Comparison of ENCODE assay signal across 32 mouse cellular contexts in genomic region chr2:160083674-160084073, GRCm38 (mm10).
"Had no signal": no experiment of that assay in that cellular context is flagged by ENCODE, and none has a peak within 500 bp of the region (broad histone marks: within the 10 kb centered on the region; RNA-seq: fewer than 3 reads in every experiment).

No protein-coding gene starts in this region.

- H3K4me3 ChIP-seq: left cerebral cortex, adult 2 months; limb, embryonic 10.5 days; limb, embryonic 12.5 days; limb, embryonic 13.5 days; limb, embryonic 15.5 days; liver, embryonic 12.5 days; liver, embryonic 13.5 days; liver, embryonic 15.5 days; lung, embryonic 15.5 days; megakaryocyte, embryonic 14.5 days; midbrain, embryonic 10.5 days; midbrain, embryonic 12.5 days; midbrain, embryonic 13.5 days; midbrain, embryonic 15.5 days; myocyte; neural tube, embryonic 12.5 days; neural tube, embryonic 13.5 days had no signal

- H3K9ac ChIP-seq: limb, embryonic 12.5 days; limb, embryonic 13.5 days; limb, embryonic 15.5 days; liver, embryonic 12.5 days; liver, embryonic 13.5 days; liver, embryonic 14.5 days; liver, embryonic 15.5 days; liver, postnatal 0 days; lung, embryonic 14.5 days; lung, embryonic 15.5 days; midbrain, embryonic 12.5 days; midbrain, embryonic 13.5 days; midbrain, embryonic 15.5 days; neural tube, embryonic 12.5 days; neural tube, embryonic 13.5 days had no signal

- ATAC-seq: liver, embryonic 12.5 days; liver, postnatal 0 days; lung, postnatal 0 days; midbrain, embryonic 13.5 days; midbrain, embryonic 15.5 days; midbrain, embryonic 16.5 days had no signal

- H3K27ac ChIP-seq: left cerebral cortex, adult 2 months; limb, embryonic 10.5 days; limb, embryonic 12.5 days; limb, embryonic 13.5 days; limb, embryonic 15.5 days; liver, embryonic 12.5 days; liver, embryonic 13.5 days; liver, embryonic 14.5 days; liver, embryonic 15.5 days; lung, embryonic 15.5 days; macrophage; midbrain, embryonic 10.5 days; midbrain, embryonic 12.5 days; midbrain, embryonic 13.5 days; midbrain, embryonic 15.5 days; neural tube, embryonic 12.5 days; neural tube, embryonic 13.5 days had no signal

- H3K9me3 ChIP-seq: limb, embryonic 10.5 days; limb, embryonic 12.5 days; limb, embryonic 13.5 days; limb, embryonic 15.5 days; liver, embryonic 12.5 days; liver, embryonic 13.5 days; liver, embryonic 15.5 days; lung, embryonic 15.5 days; midbrain, embryonic 10.5 days; midbrain, embryonic 12.5 days; midbrain, embryonic 13.5 days; midbrain, embryonic 15.5 days; neural tube, embryonic 12.5 days; neural tube, embryonic 13.5 days had no signal

- H3K36me3 ChIP-seq: limb, embryonic 10.5 days; limb, embryonic 12.5 days; limb, embryonic 13.5 days; limb, embryonic 15.5 days; liver, embryonic 12.5 days; liver, embryonic 13.5 days; liver, embryonic 15.5 days; lung, embryonic 15.5 days; midbrain, embryonic 10.5 days; midbrain, embryonic 12.5 days; midbrain, embryonic 13.5 days; midbrain, embryonic 15.5 days; neural tube, embryonic 12.5 days; neural tube, embryonic 13.5 days had no signal

- H3K4me1 ChIP-seq: limb, embryonic 10.5 days; limb, embryonic 12.5 days; limb, embryonic 15.5 days; liver, embryonic 12.5 days; liver, embryonic 13.5 days; liver, embryonic 15.5 days; lung, embryonic 15.5 days; megakaryocyte, embryonic 14.5 days; midbrain, embryonic 10.5 days; midbrain, embryonic 12.5 days; midbrain, embryonic 13.5 days; midbrain, embryonic 15.5 days; neural tube, embryonic 12.5 days; neural tube, embryonic 13.5 days had no signal

- H3K27me3 ChIP-seq: limb, embryonic 13.5 days; limb, embryonic 15.5 days; liver, embryonic 12.5 days; liver, embryonic 13.5 days; liver, embryonic 15.5 days; lung, embryonic 15.5 days; megakaryocyte, embryonic 14.5 days; midbrain, embryonic 12.5 days; midbrain, embryonic 13.5 days; midbrain, embryonic 15.5 days; neural tube, embryonic 12.5 days; neural tube, embryonic 13.5 days had no signal

- H3K4me2 ChIP-seq: limb, embryonic 12.5 days; limb, embryonic 13.5 days; limb, embryonic 15.5 days; liver, embryonic 12.5 days; liver, embryonic 13.5 days; liver, embryonic 15.5 days; lung, embryonic 14.5 days; lung, embryonic 15.5 days; midbrain, embryonic 11.5 days; midbrain, embryonic 12.5 days; midbrain, embryonic 13.5 days; midbrain, embryonic 15.5 days; neural tube, embryonic 12.5 days; neural tube, embryonic 13.5 days had no signal

- DNase-seq: left cerebral cortex, postnatal 4 days; liver; liver, embryonic 13.5 days; liver, postnatal 0 days; lung, adult 18-20 months; lung, adult 2 months; lung, embryonic 14.5 days; lung, postnatal 10 days; lung, postnatal 36 days; lung, postnatal 4 days; midbrain, embryonic 14.5 days had no signal
